Mouse (Mus musculus) WW6 (cell line): ENCODE measurements around the gene Cycs.
"Not testable (repeated sequence)": the region's sequence is repeated elsewhere in the genome, so short reads cannot be mapped to it uniquely, and the experiment has no call there.

Experiments used
- DNase-seq: peaks from one replicate; pipeline ENCODE4 v3.0.0-alpha.2; 2013; ENCODE audit warnings: low read depth, low spot score

Gene Cycs

DNA sequence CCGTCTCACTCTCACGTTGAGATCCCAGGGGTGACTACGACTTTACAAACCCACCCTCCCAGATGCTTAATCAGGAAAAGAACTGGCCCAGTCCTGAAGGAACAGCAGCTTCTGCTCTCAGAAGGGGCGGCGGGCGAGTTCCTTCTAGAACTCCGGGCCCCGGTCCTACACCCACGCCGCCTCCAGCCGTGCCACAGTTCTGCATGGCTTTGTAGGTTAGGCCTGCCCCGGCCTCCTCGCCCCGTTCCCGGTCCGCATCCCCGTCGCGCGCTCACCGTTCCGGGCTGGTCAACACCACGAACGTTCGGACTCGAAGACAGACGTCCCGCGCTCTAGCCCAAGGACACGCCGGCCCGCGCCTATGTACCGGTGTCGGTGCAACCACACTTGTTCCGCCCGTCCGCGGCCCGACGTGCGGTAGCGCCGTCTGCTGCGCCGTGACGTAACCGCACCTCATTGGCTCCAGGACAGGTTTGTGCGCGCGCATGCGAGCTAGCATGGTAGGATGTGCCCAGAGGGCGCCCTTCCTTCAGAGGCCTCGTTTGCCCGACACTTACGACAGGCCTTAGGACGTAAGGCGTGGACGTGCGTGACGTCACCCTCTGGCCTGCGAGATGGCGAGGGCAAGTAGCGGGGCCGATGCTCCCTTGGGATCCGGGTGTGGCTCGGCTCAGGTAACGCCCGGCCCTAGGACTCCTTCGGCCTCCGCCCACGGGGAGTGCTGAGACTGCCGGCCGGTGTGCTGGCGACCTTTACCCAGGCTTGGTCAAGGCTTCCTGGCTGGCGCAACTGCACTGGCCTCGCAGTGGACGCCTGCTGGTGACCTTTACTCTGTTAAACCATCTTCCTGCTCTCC lies at the start of gene Cycs:
Cycs (minus strand) TSS at position 398 of the 856 bp plus-strand sequence.
- DNase-seq: peak; percentile 98

DNA sequence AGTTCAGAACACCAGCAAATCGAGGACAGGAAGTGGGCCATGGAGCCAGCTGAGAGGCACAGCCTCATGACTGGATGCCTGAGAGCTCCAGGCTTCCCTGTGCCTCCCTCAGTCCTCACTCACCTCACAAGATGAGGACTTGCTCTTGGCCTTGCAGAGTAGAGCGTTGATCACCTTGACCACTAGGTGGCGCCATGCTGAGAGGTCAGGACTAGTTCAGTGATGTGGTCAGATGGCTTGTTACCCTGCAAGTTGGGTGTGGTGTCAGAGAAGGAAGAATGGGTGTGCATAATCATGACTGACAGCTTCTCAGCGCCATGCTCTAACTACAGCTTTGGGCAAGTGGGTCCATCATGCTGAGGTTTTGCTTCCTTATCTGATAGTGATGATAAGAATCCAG lies 35.3 kb upstream of the Cycs start:
- peak; percentile 45 for DNase-seq

DNA sequence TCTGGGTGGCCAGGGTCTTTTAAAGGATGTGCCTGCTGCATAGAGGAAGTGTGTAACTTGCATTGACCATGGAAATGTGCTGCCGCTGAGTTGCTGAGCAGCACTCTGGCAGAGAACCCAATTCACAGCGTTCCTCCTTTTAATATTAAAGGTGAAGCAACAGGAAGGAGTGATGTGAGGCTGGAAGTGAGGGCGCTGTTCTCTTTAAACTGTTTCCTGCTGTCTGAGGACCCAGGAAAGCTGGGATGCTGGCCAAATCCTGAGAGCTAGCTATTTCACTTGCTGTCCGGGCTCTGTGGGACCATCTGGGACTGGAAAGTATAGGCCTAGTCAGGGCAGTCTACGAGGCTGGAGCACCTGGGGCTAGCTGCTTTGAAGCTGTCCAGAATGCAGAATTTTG lies 32.2 kb upstream of the Cycs start:
- no peak for DNase-seq

DNA sequence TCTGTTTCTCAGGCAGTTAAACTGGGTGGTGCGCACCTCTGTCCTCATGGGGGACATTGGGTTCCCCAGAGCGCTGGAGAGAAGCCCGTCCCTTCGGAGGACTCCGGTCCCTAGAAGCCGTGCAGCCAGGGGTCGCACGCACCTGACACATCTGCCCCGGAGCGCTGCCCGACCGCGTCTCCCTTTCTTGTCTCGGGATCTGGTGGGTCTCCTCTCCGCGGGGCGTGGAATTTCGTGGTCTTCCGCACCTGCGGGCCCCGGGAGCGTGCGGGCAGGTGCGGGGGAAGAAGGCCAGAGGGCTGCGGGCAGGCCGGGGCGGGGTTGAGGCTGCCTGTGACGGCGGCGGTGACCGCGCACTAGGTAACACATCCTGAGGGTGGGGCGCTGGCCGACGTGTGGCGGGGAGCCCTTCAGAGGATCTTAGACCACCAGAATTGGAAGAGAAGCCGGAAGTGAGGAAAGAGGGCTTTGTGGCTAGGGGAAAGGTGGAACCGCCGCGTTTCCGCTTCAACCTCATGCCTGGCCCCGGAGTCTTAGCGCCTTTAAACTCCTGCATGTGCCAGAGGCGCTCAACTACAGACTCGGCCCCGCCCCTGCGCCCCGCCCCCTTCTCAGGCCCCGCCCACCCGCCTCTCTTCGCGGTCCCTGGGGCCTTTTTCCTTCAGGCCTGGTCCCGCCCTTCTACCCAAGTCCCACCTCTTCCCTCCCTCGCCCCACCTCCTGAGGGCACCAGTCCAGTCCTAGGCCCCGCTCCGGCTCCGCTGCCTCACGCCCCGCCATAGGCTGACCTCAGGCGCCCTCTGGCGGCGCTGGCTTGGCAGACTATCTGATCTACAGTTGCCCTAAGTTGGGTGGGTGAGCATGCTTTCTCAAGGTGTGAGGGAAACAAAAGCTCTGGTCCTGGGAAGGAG lies 30.2 kb upstream of the Cycs start, which contains the start of gene 4921507P07Rik:
4921507P07Rik (minus strand) TSS at position 332 of the 911 bp plus-strand sequence.
- DNase-seq: peak; percentile 89

DNA sequence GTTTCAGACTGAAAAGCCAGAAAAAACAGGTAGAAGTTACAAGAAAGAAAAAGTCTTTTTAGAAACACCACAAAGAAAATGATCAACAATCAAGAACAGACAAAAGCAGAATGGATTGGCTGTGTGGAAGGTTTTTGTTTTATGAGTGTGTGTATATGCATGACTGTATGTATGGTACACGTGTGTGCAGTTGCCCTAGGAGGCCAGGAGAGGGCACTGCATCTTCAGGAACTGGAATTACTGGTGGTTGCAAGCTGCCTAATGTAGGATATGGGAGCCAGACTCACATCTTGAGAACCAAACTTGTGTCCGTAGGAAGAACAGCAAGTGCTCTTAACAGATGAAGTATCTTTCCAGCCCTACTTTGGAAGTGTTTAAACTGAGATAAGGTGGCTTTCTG lies 28.0 kb upstream of the Cycs start:
- DNase-seq: no peak

DNA sequence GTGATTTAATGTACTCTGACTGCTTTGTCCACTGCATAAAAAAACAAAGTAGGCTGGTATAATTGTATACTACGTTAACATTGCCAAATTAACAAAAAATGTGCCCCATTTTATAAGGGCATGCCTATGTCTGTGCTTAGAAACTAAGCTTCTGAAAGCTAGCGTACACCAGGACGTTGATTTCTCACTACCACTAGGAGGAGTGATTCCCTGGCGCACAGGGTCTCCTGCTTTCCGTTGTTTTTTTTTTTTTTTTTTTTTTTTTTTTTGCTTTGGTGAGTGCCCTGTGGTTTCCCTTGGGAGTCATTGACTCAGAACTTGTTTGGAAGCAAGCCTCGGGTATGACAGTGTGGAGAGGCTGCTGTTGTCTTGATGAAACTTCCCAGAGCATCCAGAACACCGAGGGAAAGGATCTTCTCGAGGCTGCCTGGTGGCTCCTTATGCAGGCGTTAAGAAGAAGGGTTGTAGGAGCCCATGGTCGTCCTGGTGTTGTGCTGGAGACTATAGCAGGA lies 27.1 kb upstream of the Cycs start:
- DNase-seq: no peak

DNA sequence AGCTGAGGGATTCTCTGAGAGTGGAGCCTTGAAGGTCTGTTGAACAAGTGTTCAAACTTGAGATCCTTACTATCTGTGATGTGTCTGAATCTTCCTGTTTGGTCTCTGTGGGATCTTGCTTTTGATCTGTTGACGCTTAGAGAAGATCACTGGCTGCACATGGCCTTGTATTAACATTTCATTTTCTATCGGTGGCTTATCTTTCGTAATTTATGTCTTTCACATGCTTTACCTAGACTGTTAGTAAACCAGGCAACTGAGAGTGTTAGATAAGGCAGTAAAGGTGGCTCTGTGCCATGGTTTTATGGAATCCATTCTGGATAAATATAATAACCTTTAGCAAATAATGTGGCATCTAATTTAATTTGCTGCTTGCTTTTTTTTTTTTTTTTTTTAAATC lies 23.9 kb upstream of the Cycs start:
- DNase-seq: no peak

DNA sequence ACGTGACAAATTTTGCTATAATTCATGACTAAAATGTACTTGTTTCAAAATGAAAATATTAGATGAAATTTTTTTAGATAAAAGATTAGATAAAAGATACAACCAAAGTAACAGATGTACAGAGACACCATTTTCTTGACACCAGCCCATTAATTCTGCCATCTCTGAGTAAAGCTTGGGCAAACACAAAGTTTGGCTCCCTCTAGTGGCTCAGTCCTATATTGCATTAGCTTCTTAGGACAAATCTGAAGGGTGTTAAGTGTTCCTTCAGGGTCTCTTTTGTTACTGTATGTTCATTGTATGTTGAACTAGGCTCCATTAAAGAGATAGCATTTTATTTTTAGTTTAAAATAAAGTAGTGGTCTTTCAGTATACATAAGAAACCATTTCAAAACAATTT lies 21.9 kb upstream of the Cycs start:
- no peak for DNase-seq

DNA sequence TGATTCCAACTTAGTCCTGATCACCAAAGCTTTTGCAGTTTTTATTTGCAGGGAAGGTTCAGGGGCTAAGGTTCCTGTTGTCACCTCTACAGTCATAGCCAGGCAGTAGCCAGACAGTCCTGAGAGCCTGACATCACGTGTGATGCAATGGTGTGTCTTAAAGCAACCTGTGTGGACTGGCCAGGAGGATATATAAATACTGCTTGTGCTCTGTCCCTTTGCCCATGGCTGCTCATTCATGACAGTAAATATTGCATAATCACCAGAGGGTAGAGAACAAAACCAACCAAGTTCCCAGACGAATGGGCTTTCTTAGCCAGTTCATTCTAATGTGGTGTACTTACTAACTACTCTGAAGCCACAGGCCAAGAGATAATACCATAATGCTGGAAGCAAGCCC lies 21.1 kb upstream of the Cycs start:
- no peak for DNase-seq

DNA sequence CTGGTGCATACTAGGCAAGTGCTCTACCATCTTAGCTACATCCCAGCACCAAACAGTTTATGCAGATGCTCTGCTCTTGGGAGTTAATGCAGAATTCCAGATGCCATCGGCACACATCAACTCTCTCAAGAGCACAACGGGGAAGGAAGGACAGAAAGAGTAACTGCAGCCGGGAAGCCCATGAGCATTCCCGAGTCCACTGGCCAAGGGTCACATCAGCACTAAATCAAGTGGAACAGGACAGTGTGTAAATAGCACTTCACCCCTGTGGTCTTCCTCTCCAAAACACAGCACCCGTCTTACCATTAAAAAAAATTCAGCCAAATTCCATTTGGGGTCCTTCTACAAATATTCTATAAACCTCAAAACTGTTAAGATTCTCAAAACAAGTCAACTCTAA lies 20.0 kb upstream of the Cycs start:
- no peak for DNase-seq

DNA sequence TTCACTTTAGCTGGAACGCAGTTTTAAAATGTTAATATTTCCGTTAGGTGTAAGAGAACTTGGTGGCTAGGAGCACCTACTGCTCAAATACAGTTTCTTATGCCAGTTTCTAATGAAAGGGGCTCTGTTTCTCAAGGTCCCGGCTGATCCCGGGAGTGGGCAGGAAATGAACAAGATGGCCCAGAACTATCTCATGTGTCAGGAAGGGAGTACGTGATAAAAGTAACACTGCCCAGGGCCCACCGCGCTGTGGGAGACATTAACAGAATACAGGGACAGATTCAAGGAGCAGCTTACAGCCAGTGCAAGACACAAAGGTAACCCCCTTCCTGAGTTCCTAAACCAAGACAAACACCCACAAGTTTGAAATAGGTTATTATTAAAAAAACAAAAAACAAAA lies 19.4 kb upstream of the Cycs start:
- no peak for DNase-seq

DNA sequence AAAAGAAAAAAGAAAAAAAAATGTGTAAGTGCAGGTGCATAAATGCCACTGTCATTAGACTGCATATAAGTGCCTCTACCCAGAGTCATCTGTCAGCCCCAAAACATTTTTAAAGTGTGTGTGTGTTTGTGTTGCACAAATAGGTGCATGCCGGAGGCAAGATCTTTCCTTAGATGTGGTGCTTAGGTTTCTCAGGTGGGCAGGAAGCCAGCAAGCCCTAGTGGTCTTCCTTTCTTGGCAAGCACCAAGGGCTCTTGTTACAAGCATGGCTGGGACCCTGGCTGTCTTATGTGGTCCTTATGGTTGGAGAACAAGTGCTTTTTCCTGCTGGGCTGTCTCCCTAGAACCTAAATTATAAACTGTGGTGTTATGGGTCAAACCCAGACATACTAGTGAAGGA lies 5.3 kb upstream of the Cycs start:
- no peak for DNase-seq

DNA sequence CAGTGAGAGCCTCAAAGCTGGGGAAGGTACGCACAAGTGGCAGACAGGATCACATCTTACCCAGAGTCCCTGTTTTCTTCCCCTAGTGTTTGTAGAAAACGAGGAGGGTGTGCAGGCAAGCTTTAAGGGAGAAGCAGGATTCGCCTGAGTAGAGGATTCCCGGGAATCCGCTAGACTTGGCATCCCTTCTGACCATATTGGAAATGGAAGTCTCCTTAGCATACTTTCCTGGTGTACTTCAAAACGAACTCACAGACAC lies 588 bp upstream of the Cycs start:
- no peak for DNase-seq

DNA sequence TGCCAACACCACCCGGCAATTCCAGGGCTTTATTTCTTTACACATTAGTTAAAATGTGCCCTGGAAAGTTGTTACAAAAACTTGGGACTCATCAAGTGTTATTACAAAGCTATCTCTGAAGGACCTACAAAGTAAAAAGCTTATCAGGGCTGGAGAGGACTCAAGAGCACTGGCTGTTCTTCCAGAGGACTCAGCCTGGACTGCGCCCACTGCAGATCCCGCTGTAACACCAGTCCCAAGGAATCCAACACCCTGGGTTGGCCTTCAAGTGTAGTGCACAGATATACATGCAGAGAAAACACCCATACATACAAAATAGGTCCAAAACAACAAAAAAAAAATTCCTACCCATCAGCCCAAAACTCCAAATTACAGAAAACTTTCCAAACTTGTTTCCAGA lies 2.7 kb downstream of the Cycs start:
- no peak for DNase-seq

DNA sequence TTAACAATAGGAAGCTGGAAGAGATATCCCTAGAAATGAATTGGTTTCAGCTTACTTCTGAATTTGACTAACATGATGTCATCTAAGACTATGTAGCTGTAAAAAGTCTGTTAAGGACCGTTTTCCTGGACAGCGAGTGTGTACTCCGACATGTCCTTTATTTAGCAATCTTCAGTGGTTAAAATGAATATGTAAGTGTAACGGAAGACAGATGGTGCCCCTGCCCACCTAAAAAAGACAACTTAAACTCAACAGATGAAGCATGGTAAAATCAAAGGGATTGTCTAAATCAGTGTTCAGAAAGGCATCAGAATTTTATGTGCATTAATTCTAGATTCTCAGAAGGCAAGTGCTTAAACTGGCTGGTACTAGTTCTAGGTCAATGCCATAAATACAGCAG lies 3.9 kb downstream of the Cycs start:
- no peak for DNase-seq

DNA sequence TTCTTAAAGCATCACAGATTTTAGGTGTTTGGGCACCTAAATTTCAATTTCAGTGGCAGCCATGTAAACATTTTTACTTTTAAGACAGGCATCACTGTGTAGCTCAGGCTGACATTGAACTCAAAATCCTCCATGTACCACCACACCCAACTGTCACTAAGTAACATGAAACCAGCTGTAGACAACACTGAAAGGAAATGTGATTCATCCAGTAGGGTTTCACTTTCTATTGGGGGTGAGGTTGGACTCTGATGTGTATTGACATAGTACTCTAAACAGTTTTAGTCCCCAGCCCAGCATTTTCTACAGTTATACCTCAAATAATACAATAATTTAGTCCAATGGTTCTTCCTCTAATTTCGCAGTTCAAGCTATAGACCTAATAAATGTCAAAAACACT lies 5.6 kb downstream of the Cycs start:
- no peak for DNase-seq

DNA sequence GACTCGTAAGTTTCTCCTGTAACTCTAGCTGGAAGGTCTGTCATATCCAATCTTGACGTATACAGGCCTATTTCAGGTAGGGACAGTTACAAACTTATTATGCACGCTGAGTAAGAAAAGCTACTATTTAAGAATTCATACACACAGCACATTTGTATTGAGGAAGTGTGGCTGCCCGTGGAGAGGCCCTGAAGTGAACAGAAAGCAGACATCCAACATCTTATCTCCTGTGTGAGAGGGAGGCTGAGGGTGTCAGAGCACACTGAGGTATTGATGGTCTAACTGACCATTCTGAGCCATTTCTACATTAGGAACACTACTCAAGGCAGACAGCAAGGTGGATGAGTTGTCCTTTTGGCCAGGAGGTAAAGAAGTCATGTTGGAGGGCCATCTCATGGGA lies 7.5 kb downstream of the Cycs start:
- DNase-seq: no peak

DNA sequence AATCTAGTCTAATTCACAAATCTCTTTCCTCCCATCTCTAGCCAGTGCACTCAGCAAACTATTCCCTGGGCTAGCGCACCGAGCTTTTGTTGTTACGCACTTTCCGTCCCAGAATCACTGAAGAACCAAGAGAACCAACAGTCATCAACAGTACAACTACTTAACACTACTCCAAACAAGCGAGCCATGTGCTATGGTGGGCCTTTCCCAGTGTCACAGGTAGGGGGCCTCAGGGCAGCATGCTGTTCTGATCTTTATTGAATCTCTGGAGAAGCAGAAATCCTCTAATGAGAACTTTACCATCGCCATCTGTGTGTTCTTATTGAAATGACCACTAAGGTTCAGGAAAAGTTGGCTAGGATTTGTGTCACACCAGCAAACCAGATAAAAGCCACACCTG lies 8.8 kb downstream of the Cycs start:
- DNase-seq: no peak

DNA sequence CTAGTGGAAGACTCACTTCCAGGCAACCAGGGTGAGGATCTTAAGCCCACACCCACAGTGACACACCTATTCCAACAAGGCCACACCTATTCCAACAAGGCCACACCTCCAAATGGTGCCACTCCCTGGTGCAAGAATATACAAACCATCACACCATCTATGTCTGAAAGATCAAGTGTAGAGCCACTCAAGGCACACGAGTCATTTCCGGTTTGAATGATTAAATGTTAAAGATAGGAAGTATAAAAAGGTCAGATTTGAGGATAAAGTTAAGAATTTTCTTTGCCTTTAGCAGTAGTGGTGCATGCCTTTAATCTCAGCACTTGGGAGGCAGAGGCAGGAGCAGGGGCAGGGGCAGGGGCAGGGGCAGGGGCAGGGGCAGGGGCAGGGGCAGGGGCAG lies 12.1 kb downstream of the Cycs start:
- DNase-seq: not testable (repeated sequence)

DNA sequence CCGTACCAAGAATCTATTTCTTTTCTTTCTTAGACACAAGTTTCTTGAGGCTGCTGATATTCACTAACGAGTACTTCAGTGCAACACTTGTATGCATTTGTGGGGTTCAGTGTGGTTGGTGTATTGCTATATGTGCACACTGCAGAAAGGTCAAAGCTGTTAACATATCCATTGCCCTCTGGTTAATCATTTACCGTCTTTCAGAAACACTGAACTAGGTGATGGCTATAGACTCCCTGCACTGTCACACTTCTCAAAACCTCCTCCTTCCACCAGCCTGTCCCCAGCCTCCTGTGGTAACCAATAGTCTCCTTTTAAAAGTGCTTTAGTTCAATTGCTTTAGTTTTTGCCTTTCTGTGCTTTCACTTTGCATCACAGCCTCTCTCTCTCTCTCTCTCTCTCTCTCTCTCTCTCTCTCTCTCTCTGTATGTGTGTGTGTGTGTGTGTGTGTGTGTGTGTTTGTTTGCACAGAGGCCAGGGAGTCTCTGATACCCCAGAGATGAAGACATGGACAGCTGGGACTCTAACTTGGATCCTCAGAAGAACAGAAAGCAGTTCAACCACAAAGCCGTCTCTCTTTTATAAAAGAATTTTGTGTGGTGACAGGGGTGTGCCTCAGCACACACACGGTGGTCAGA lies 13.3 kb downstream of the Cycs start:
- no peak for DNase-seq

DNA sequence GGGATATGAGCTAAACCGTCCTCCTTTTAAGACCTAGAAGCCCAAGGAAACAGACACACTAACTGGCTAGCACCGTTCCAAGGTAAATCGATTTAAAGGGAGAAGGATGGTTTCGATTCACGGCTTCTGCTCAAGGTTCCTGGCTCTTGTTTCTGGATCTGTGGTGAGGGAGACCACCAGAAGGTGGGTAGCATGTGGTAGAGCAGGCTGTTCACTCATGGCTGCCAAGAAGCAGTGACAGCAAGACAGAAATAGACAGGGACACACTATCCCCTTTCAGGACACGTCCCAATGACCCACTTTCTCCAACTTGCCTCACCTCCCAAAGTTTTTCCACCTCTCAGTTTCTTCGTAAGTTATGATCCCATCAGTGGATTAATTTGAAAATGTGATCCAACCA lies 16.5 kb downstream of the Cycs start:
- no peak for DNase-seq

DNA sequence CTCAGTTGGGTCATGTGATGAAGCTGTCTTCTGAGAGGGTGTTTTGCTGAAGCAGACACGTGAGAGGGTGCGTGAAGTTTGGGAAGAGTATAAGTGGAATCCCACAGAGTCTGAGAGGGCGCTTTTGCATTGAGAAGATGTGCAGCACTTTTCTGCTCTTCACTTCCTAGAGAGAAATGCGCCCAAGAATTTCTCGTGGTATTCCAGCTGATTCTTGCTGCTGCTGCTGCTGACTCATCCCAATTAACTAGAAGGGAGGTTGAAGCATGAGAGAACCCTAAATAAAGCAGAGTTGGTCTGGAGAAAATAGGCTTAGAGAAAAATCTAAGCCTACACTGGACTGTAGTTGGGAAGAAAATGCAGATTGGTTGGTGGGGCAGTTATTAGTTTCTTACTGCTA lies 17.3 kb downstream of the Cycs start:
- no peak for DNase-seq
